Mouse (Mus musculus) kidney, embryonic 14.5 days (tissue): Measurements from ENCODE around the gene Dapk3. TPM values are rescaled to one million over a fixed set of nuclear protein-coding genes. Genes with fewer than 3 reads are reported as not detected.
"Not testable (repeated sequence)": the region's sequence is repeated elsewhere in the genome, so short reads cannot be mapped to it uniquely, and the experiment has no call there.

ENCODE experiments used
- ATAC-seq: fragments of 200-750 bp; cut with Nextera tagmentation; 2 replicates; pipeline ENCODE4 v1.8.0; 2017; ENCODE audit warnings: moderate number of reproducible peaks, mild to moderate bottlenecking, moderate TSS enrichment, moderate library complexity; ENCODE audit not compliant: low FRiP score, low TSS enrichment
- H3K27ac ChIP-seq: fragments of 300-500 bp; sonication (generic); 2 replicates; pipeline ENCODE4 v1.5.1; 2014; ENCODE audit warnings: low read depth, mild to moderate bottlenecking, low read length, moderate library complexity, mixed read lengths
- H3K27me3 ChIP-seq: fragments of 300-500 bp; sonication (generic); 2 replicates; pipeline ENCODE4 v1.6.1; 2014; ENCODE audit warnings: mild to moderate bottlenecking, low read length; ENCODE audit not compliant: control insufficient read depth, insufficient read depth
- H3K36me3 ChIP-seq: fragments of 300-500 bp; sonication (generic); 2 replicates; pipeline ENCODE4 v1.6.1; 2014; ENCODE audit warnings: low read length, mixed read lengths; ENCODE audit not compliant: control insufficient read depth, insufficient read depth
- H3K4me1 ChIP-seq: fragments of 300-500 bp; sonication (generic); 2 replicates; pipeline ENCODE4 v1.6.1; 2014; ENCODE audit warnings: low read length, mixed read lengths; ENCODE audit not compliant: control insufficient read depth, insufficient read depth
- H3K4me2 ChIP-seq: fragments of 300-500 bp; sonication (generic); replicated peaks from 2 replicates; pipeline ENCODE4 v1.6.1; 2014; ENCODE audit warnings: low read depth, mild to moderate bottlenecking, low read length
- H3K4me3 ChIP-seq: fragments of 300-500 bp; sonication (generic); 2 replicates; pipeline ENCODE4 v1.5.1; 2014; ENCODE audit warnings: mild to moderate bottlenecking, low read length
- H3K9ac ChIP-seq: fragments of 300-500 bp; sonication (generic); 2 replicates; pipeline ENCODE4 v1.6.1; 2014; ENCODE audit warnings: low read depth, mild to moderate bottlenecking, low read length, moderate library complexity
- H3K9me3 ChIP-seq: fragments of 300-500 bp; sonication (generic); 2 replicates; pipeline ENCODE4 v1.6.1; 2016; ENCODE audit warnings: low read length; ENCODE audit not compliant: control insufficient read depth
- WGBS: fragments of 180-500 bp; shearing (Covaris S2); extraction: QIAGEN DNeasy Blood & Tissue Kit; methylation state at CpG from one replicate; pipeline ENCODE4 v1.1.7; 2014; 5-methylcytosine and 5-hydroxymethylcytosine counted together
- polyA plus RNA-seq: library from polyadenylated mRNA; unstranded; fragments of >200 nt; fragmentation: Nextera tagmentation; extraction: Ambion mirVana; gene quantifications from 2 replicates; pipeline ENCODE4 v1.2.1, GENCODE M21; 2014

Dapk3 gene
- polyA plus RNA-seq, 1 experiment from 2014 or later, result 45.7 TPM

GRCm38 (mm10) chr10:81175345-81175701 lies 7.5 kb upstream of the Dapk3 start:
- ATAC-seq, H3K9me3 ChIP-seq, H3K27me3 ChIP-seq: not testable (repeated sequence)
- Histone ChIP-seq H3K4me1 (peaks cover 38% of the 10 kb centered on the region), H3K9ac (peak overlapping the region; percentile 57; the same call in 1 of the 2 replicates), H3K4me3 (peak overlapping the region; percentile 38; the same call in 1 of the 2 replicates), H3K27ac (peak overlapping the region; percentile 92), H3K4me2 (peak overlapping the region; percentile 83; the same call in 1 of the 2 replicates), H3K36me3 (peaks cover 32% of the 10 kb centered on the region)
- 5% methylated on average over 4 of the region's 4 CpGs for WGBS

- Histone ChIP-seq H3K4me1 (peaks cover 38% of the 10 kb centered on the region), H3K4me3 (peak overlapping the region; percentile 100), H3K36me3 (peaks cover 39% of the 10 kb centered on the region), H3K27ac (peak overlapping the region; percentile 92), H3K9me3 (no peaks in the 10 kb centered on the region), H3K27me3 (no peaks in the 10 kb centered on the region), H3K9ac (0 out of 2 replicates have a peak overlapping the region, but pooled peaks have one; percentile 14), H3K4me2 (peak overlapping the region; percentile 83)
- 4% methylated on average over 13 of the region's 13 CpGs for WGBS
- peak; percentile 12; the same call in 1 of the 2 replicates for ATAC-seq
Observed at GRCm38 (mm10) chr10:81175936-81176465, 6.8 kb upstream of the Dapk3 start.

- H3K9ac ChIP-seq, result peak within 1 kb of the TSS; percentile 99
- ATAC-seq, result peak; percentile 82
- no peaks in the 10 kb centered on the region for H3K27me3 ChIP-seq
- peak within 1 kb of the TSS; percentile 92 for H3K27ac ChIP-seq
- peaks cover 45% of the 10 kb centered on the region for H3K36me3 ChIP-seq
- H3K4me3 ChIP-seq, result peak within 1 kb of the TSS; percentile 100
- under 1% methylated on average over 77 of the region's 77 CpGs for WGBS
- no peaks in the 10 kb centered on the region for H3K9me3 ChIP-seq
- H3K4me2 ChIP-seq, result peak within 1 kb of the TSS; percentile 83
- H3K4me1 ChIP-seq, result peaks cover 38% of the 10 kb centered on the region
Observed at GRCm38 (mm10) chr10:81176466-81177271, 6.1 kb upstream of the Dapk3 start, which contains the start of gene Eef2. Gene Eef2, plus strand, starts transcription at chr10:81176631.

GRCm38 (mm10) chr10:81177491-81177925 lies 5.3 kb upstream of the Dapk3 start:
- Histone ChIP-seq H3K9ac (peak overlapping the region; percentile 99), H3K4me3 (peak overlapping the region; percentile 100), H3K9me3 (no peaks in the 10 kb centered on the region), H3K36me3 (peaks cover 53% of the 10 kb centered on the region), H3K4me1 (peaks cover 38% of the 10 kb centered on the region), H3K27ac (peak overlapping the region; percentile 92; the same call in 1 of the 2 replicates), H3K27me3 (no peaks in the 10 kb centered on the region), H3K4me2 (peak overlapping the region; percentile 83)
- 11% methylated on average over 16 of the region's 16 CpGs for WGBS
- no peak for ATAC-seq

GRCm38 (mm10) chr10:81177958-81178712 lies 4.7 kb upstream of the Dapk3 start:
- H3K27ac ChIP-seq, result 0 out of 2 replicates have a peak overlapping the region, but pooled peaks have one; percentile 92
- no peaks in the 10 kb centered on the region for H3K27me3 ChIP-seq
- H3K9me3 ChIP-seq, result no peaks in the 10 kb centered on the region
- WGBS, result 61% methylated on average over 14 of the region's 14 CpGs
- H3K4me1 ChIP-seq, result peaks cover 38% of the 10 kb centered on the region
- peak overlapping the region; percentile 83 for H3K4me2 ChIP-seq
- no peak for ATAC-seq
- H3K9ac ChIP-seq, result peak overlapping the region; percentile 99
- peak overlapping the region; percentile 100 for H3K4me3 ChIP-seq
- H3K36me3 ChIP-seq, result peaks cover 53% of the 10 kb centered on the region

GRCm38 (mm10) chr10:81178927-81179326 lies 3.9 kb upstream of the Dapk3 start:
- H3K9ac ChIP-seq, result peak overlapping the region; percentile 18; the same call in 1 of the 2 replicates
- no peaks in the 10 kb centered on the region for H3K27me3 ChIP-seq
- peaks cover 37% of the 10 kb centered on the region for H3K4me1 ChIP-seq
- ATAC-seq, result no peak
- no peaks in the 10 kb centered on the region for H3K9me3 ChIP-seq
- H3K4me2 ChIP-seq, result no peak overlapping the region
- WGBS, result 97% methylated on average over 11 of the region's 11 CpGs
- peaks cover 53% of the 10 kb centered on the region for H3K36me3 ChIP-seq
- H3K27ac ChIP-seq, result peak overlapping the region; percentile 62; the same call in 1 of the 2 replicates
- no peak overlapping the region for H3K4me3 ChIP-seq

- WGBS, result 92% methylated on average over 32 of the region's 32 CpGs
- Histone ChIP-seq H3K4me2 (no peak overlapping the region), H3K27ac (peak overlapping the region; percentile 8; the same call in 1 of the 2 replicates), H3K9me3 (no peaks in the 10 kb centered on the region), H3K27me3 (no peaks in the 10 kb centered on the region), H3K36me3 (peaks cover 55% of the 10 kb centered on the region), H3K4me1 (peaks cover 31% of the 10 kb centered on the region; the same call in 1 of the 2 replicates), H3K4me3 (no peak overlapping the region), H3K9ac (0 out of 2 replicates have a peak overlapping the region, but pooled peaks have one; percentile 18)
- ATAC-seq, result no peak
Observed at GRCm38 (mm10) chr10:81179451-81180342, 3.1 kb upstream of the Dapk3 start.

GRCm38 (mm10) chr10:81180946-81181345 lies 1.9 kb upstream of the Dapk3 start:
- no peak for ATAC-seq
- no peak overlapping the region for H3K4me2 ChIP-seq
- H3K9ac ChIP-seq, result no peak overlapping the region
- peaks cover 66% of the 10 kb centered on the region for H3K36me3 ChIP-seq
- H3K27me3 ChIP-seq, result no peaks in the 10 kb centered on the region
- no peak overlapping the region for H3K4me3 ChIP-seq
- H3K9me3 ChIP-seq, result no peaks in the 10 kb centered on the region
- H3K27ac ChIP-seq, result no peak overlapping the region
- peaks cover 25% of the 10 kb centered on the region; the same call in 1 of the 2 replicates for H3K4me1 ChIP-seq
- WGBS, result 93% methylated on average over 13 of the region's 13 CpGs
